Mouse (Mus musculus): ENCODE results near the gene Lsr. TPM values are rescaled to one million over a fixed set of nuclear protein-coding genes. Genes with fewer than 3 reads are reported as not detected.
"Not testable (repeated sequence)": the region's sequence is repeated elsewhere in the genome, so short reads cannot be mapped to it uniquely, and the experiment has no call there.

Gene Lsr
- polyA plus RNA-seq, 1 experiment from 2014 or later: 10.2 TPM

- H3K27me3 ChIP-seq (ENCODE audit: control insufficient read depth, insufficient read depth, low read length); ATAC-seq (ENCODE audit: low read depth); H3K27ac ChIP-seq (ENCODE audit: low read depth, low read length); H3K4me2 ChIP-seq (ENCODE audit: low read depth, low read length); H3K9me3 ChIP-seq (ENCODE audit: control insufficient read depth, low read length); H3K9ac ChIP-seq (replicated peaks; ENCODE audit: low read depth, low read length); H3K4me1 ChIP-seq (ENCODE audit: control insufficient read depth, insufficient read depth, low read length); H3K4me3 ChIP-seq (ENCODE audit: low read depth, low read length): not testable (repeated sequence)
- H3K36me3 ChIP-seq (ENCODE audit: control insufficient read depth, insufficient read depth, low read length): peaks cover 41% of the 10 kb centered on the region
- 94% methylated on average over 3 of the region's 3 CpGs for WGBS
Observed at GRCm38 (mm10) chr7:30949902-30950301, 23.4 kb downstream of the Lsr start.

- H3K9ac ChIP-seq (replicated peaks; ENCODE audit: low read depth, low read length): no peak overlapping the region
- peaks cover 17% of the 10 kb centered on the region for H3K36me3 ChIP-seq (ENCODE audit: control insufficient read depth, insufficient read depth, low read length)
- H3K4me2 ChIP-seq (ENCODE audit: low read depth, low read length): no peak overlapping the region
- no peak for ATAC-seq (ENCODE audit: low read depth)
- WGBS: 95% methylated on average over 7 of the region's 7 CpGs
- H3K4me1 ChIP-seq (ENCODE audit: control insufficient read depth, insufficient read depth, low read length): no peaks in the 10 kb centered on the region
- H3K27me3 ChIP-seq (ENCODE audit: control insufficient read depth, insufficient read depth, low read length): no peaks in the 10 kb centered on the region
- no peak overlapping the region for H3K27ac ChIP-seq (ENCODE audit: low read depth, low read length)
- H3K4me3 ChIP-seq (ENCODE audit: low read depth, low read length): no peak overlapping the region
- H3K9me3 ChIP-seq (ENCODE audit: control insufficient read depth, low read length): no peaks in the 10 kb centered on the region
Observed at GRCm38 (mm10) chr7:30945876-30946275, 27.4 kb downstream of the Lsr start.

- not testable (repeated sequence) for H3K4me2 ChIP-seq (ENCODE audit: low read depth, low read length); H3K27ac ChIP-seq (ENCODE audit: low read depth, low read length); H3K4me3 ChIP-seq (ENCODE audit: low read depth, low read length); H3K9me3 ChIP-seq (ENCODE audit: control insufficient read depth, low read length); H3K4me1 ChIP-seq (ENCODE audit: control insufficient read depth, insufficient read depth, low read length); H3K9ac ChIP-seq (replicated peaks; ENCODE audit: low read depth, low read length); ATAC-seq (ENCODE audit: low read depth); H3K27me3 ChIP-seq (ENCODE audit: control insufficient read depth, insufficient read depth, low read length)
- H3K36me3 ChIP-seq (ENCODE audit: control insufficient read depth, insufficient read depth, low read length): peaks cover 15% of the 10 kb centered on the region
- WGBS: 90% methylated on average over 7 of the region's 7 CpGs
Observed at GRCm38 (mm10) chr7:30945466-30945865, 27.8 kb downstream of the Lsr start.

GRCm38 (mm10) chr7:30944706-30945105 lies 28.6 kb downstream of the Lsr start:
- H3K36me3 ChIP-seq (ENCODE audit: control insufficient read depth, insufficient read depth, low read length); H3K4me3 ChIP-seq (ENCODE audit: low read depth, low read length); H3K9ac ChIP-seq (replicated peaks; ENCODE audit: low read depth, low read length); H3K4me2 ChIP-seq (ENCODE audit: low read depth, low read length); H3K4me1 ChIP-seq (ENCODE audit: control insufficient read depth, insufficient read depth, low read length); H3K27me3 ChIP-seq (ENCODE audit: control insufficient read depth, insufficient read depth, low read length); ATAC-seq (ENCODE audit: low read depth); H3K9me3 ChIP-seq (ENCODE audit: control insufficient read depth, low read length); H3K27ac ChIP-seq (ENCODE audit: low read depth, low read length): not testable (repeated sequence)
- WGBS: 83% methylated on average over 2 of the region's 2 CpGs

GRCm38 (mm10) chr7:30943909-30944635 lies 29.2 kb downstream of the Lsr start, which contains the start of gene Hamp:
Gene Hamp, minus strand, starts transcription at chr7:30944032.
- H3K9ac ChIP-seq (replicated peaks; ENCODE audit: low read depth, low read length): no peak within 1 kb of the TSS
- 75% methylated on average over 9 of the region's 9 CpGs for WGBS
- H3K36me3 ChIP-seq (ENCODE audit: control insufficient read depth, insufficient read depth, low read length): peaks cover 7% of the 10 kb centered on the region
- no peaks in the 10 kb centered on the region for H3K9me3 ChIP-seq (ENCODE audit: control insufficient read depth, low read length)
- H3K27ac ChIP-seq (ENCODE audit: low read depth, low read length): no peak within 1 kb of the TSS
- no peak within 1 kb of the TSS for H3K4me2 ChIP-seq (ENCODE audit: low read depth, low read length)
- no peak within 1 kb of the TSS for H3K4me3 ChIP-seq (ENCODE audit: low read depth, low read length)
- no peaks in the 10 kb centered on the region for H3K4me1 ChIP-seq (ENCODE audit: control insufficient read depth, insufficient read depth, low read length)
- ATAC-seq (ENCODE audit: low read depth): no peak
- no peaks in the 10 kb centered on the region for H3K27me3 ChIP-seq (ENCODE audit: control insufficient read depth, insufficient read depth, low read length)

GRCm38 (mm10) chr7:30942365-30942764 lies 30.9 kb downstream of the Lsr start:
- H3K4me3 ChIP-seq (ENCODE audit: low read depth, low read length); H3K4me2 ChIP-seq (ENCODE audit: low read depth, low read length); H3K27ac ChIP-seq (ENCODE audit: low read depth, low read length); H3K4me1 ChIP-seq (ENCODE audit: control insufficient read depth, insufficient read depth, low read length); H3K9ac ChIP-seq (replicated peaks; ENCODE audit: low read depth, low read length); H3K36me3 ChIP-seq (ENCODE audit: control insufficient read depth, insufficient read depth, low read length); H3K9me3 ChIP-seq (ENCODE audit: control insufficient read depth, low read length); H3K27me3 ChIP-seq (ENCODE audit: control insufficient read depth, insufficient read depth, low read length); ATAC-seq (ENCODE audit: low read depth): not testable (repeated sequence)
- WGBS: 56% methylated on average over 3 of the region's 3 CpGs

- H3K27me3 ChIP-seq (ENCODE audit: control insufficient read depth, insufficient read depth, low read length); H3K27ac ChIP-seq (ENCODE audit: low read depth, low read length); ATAC-seq (ENCODE audit: low read depth); H3K9ac ChIP-seq (replicated peaks; ENCODE audit: low read depth, low read length); H3K36me3 ChIP-seq (ENCODE audit: control insufficient read depth, insufficient read depth, low read length); H3K4me3 ChIP-seq (ENCODE audit: low read depth, low read length); H3K4me2 ChIP-seq (ENCODE audit: low read depth, low read length); H3K4me1 ChIP-seq (ENCODE audit: control insufficient read depth, insufficient read depth, low read length); H3K9me3 ChIP-seq (ENCODE audit: control insufficient read depth, low read length): not testable (repeated sequence)
- WGBS: 83% methylated on average over 1 of the region's 1 CpGs
Observed at GRCm38 (mm10) chr7:30940070-30940469, 33.2 kb downstream of the Lsr start.

- not testable (repeated sequence) for ATAC-seq (ENCODE audit: low read depth); H3K4me3 ChIP-seq (ENCODE audit: low read depth, low read length); H3K27me3 ChIP-seq (ENCODE audit: control insufficient read depth, insufficient read depth, low read length); H3K36me3 ChIP-seq (ENCODE audit: control insufficient read depth, insufficient read depth, low read length); H3K4me1 ChIP-seq (ENCODE audit: control insufficient read depth, insufficient read depth, low read length); H3K27ac ChIP-seq (ENCODE audit: low read depth, low read length); H3K9me3 ChIP-seq (ENCODE audit: control insufficient read depth, low read length); H3K4me2 ChIP-seq (ENCODE audit: low read depth, low read length); H3K9ac ChIP-seq (replicated peaks; ENCODE audit: low read depth, low read length)
- 81% methylated on average over 6 of the region's 6 CpGs for WGBS
Observed at GRCm38 (mm10) chr7:30935422-30936099, 37.7 kb downstream of the Lsr start.

- WGBS: 85% methylated on average over 2 of the region's 2 CpGs
- not testable (repeated sequence) for H3K9ac ChIP-seq (replicated peaks; ENCODE audit: low read depth, low read length); H3K4me2 ChIP-seq (ENCODE audit: low read depth, low read length); H3K4me1 ChIP-seq (ENCODE audit: control insufficient read depth, insufficient read depth, low read length); H3K36me3 ChIP-seq (ENCODE audit: control insufficient read depth, insufficient read depth, low read length); H3K4me3 ChIP-seq (ENCODE audit: low read depth, low read length); H3K27me3 ChIP-seq (ENCODE audit: control insufficient read depth, insufficient read depth, low read length); ATAC-seq (ENCODE audit: low read depth); H3K9me3 ChIP-seq (ENCODE audit: control insufficient read depth, low read length); H3K27ac ChIP-seq (ENCODE audit: low read depth, low read length)
Observed at GRCm38 (mm10) chr7:30924581-30924980, 48.7 kb downstream of the Lsr start, which contains the start of gene Hamp2. Gene Hamp2, minus strand, starts transcription at chr7:30924681.
